Mouse (Mus musculus) E14TG2a.4 (cell line): ENCODE results near the gene Fam8a1.

Experiments
- CTCF ChIP-seq: conservative IDR thresholded peaks from 2 replicates; pipeline ENCODE4 v1.5.1; 2014; ENCODE audit warnings: low read length
- POU5F1 ChIP-seq: IDR thresholded peaks from 2 replicates; pipeline ENCODE4 v1.6.1; 2014; ENCODE audit warnings: low read length, borderline replicate concordance

DNA sequence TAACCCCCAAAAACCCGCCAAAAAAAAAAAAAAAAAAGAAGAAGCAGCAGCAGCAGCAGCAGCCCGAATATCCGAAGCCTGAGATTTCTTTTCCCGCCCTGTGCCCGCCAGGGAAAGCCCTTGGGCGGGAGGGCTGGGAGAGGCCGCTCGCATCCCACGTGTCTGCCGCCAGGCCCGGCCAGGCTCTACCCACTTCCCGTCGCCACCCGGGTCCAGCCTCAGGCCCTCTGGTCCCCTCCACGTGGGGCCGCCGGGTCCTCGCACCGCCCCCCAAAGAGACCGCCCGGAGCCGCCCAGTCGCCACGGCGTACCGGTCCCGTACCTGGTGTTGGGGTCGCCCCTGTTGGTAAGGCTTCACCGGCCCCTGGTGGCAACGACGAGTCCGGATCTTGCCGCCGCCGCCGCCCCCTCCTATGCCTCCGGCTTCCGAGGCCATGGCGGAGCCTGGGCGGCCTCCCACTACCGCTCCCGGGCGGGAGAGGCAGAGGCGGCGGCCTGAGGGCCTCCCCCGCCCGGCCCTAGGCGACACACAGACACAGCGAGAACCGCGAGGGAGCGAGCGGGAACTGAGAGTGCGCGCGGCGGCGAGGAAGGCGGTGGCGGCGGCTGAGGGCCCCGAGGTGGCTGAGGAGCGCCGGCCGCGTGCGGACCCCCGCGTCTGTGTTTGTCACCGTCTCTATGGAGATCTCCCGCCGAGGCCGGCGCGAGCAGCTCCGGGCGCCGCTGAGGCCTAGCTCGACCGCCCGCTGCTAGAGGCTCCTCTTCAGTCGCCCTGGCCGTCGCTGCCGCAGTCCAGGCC, 57.9 kb downstream of the Fam8a1 start:
- TF ChIP-seq CTCF (no peak), POU5F1 (no peak)
